Mouse (Mus musculus) MEL (cell line): ENCODE measurements around the gene Slc25a33. TPM values are rescaled to one million over a fixed set of nuclear protein-coding genes. Genes with fewer than 3 reads are reported as not detected.

Experiments
- DNase-seq: peaks from one replicate; pipeline ENCODE4 v3.0.0; 2011; ENCODE audit warnings: low read depth, low spot score
- H3K27ac ChIP-seq: 2 replicates; pipeline ENCODE4 v1.5.1; 2012; ENCODE audit warnings: low read depth, mild to moderate bottlenecking, control low read depth, low read length, moderate library complexity; ENCODE audit not compliant: control insufficient read depth
- H3K27me3 ChIP-seq, 2 experiments: fragments of 150-350 bp in 1 of 2; sonication (generic) in 1 of 2; 2 replicates each; pipeline ENCODE4 v1.6.1; 2012; ENCODE audit warnings: low read length in 2 of 2, mild to moderate bottlenecking in 2 of 2, improper control_type of control experiment in 1 of 2, moderate library complexity in 1 of 2; ENCODE audit not compliant: insufficient read depth in 2 of 2, control insufficient read depth in 1 of 2
- H3K36me3 ChIP-seq, 2 experiments: 2 replicates each; pipeline ENCODE4 v1.6.1; 2012 to 2014; ENCODE audit warnings: low read length in 2 of 2, improper control_type of control experiment in 1 of 2, inconsistent platforms in 1 of 2, mild to moderate bottlenecking in 1 of 2; ENCODE audit not compliant: insufficient read depth in 2 of 2, control insufficient read depth in 1 of 2
- H3K4me1 ChIP-seq, 2 experiments: fragments of 150-350 bp in 1 of 2; sonication (generic) in 1 of 2; 2 replicates each; pipeline ENCODE4 v1.6.1; 2012; ENCODE audit warnings: low read length in 2 of 2, improper control_type of control experiment in 1 of 2, mild to moderate bottlenecking in 1 of 2; ENCODE audit not compliant: insufficient read depth in 2 of 2, control insufficient read depth in 1 of 2
- H3K4me3 ChIP-seq, 2 experiments: fragments of 150-350 bp in 1 of 2; sonication (generic) in 1 of 2; 2 replicates each; pipeline ENCODE4 v1.5.1; 2012; ENCODE audit warnings: low read depth in 2 of 2, low read length in 2 of 2, mild to moderate bottlenecking in 2 of 2, moderate library complexity in 2 of 2, control low read depth in 1 of 2, improper control_type of control experiment in 1 of 2; ENCODE audit not compliant: control insufficient read depth in 1 of 2, insufficient read depth in 1 of 2
- H3K79me2 ChIP-seq: 2 replicates; pipeline ENCODE4 v1.6.1; 2012; ENCODE audit warnings: mild to moderate bottlenecking, low read length, moderate library complexity; ENCODE audit not compliant: control insufficient read depth, poor library complexity, insufficient read depth
- H3K9ac ChIP-seq: 2 replicates; pipeline ENCODE4 v1.6.1; 2012; ENCODE audit warnings: low read depth, mild to moderate bottlenecking, control low read depth, low read length, moderate library complexity; ENCODE audit not compliant: control insufficient read depth, poor library complexity, severe bottlenecking
- H3K9me3 ChIP-seq: fragments of 150-350 bp; sonication (generic); replicated peaks from 2 replicates; pipeline ENCODE4 v1.6.1; 2012; ENCODE audit warnings: mild to moderate bottlenecking, low read length, improper control_type of control experiment, moderate library complexity; ENCODE audit not compliant: insufficient read depth
- E2F4 ChIP-seq: IDR thresholded peaks from 2 replicates; pipeline ENCODE4 v1.6.1; 2011; ENCODE audit warnings: low read depth, low read length, improper control_type of control experiment, borderline replicate concordance
- GABPA ChIP-seq: IDR thresholded peaks from 2 replicates; pipeline ENCODE4 v1.6.1; 2012; ENCODE audit warnings: low read depth, mild to moderate bottlenecking, inconsistent platforms, low read length, improper control_type of control experiment, moderate library complexity
- GATA1 ChIP-seq: IDR thresholded peaks from 2 replicates; pipeline ENCODE4 v1.6.1; 2011; ENCODE audit warnings: low read depth, low read length, improper control_type of control experiment
- MAX ChIP-seq: IDR thresholded peaks from 2 replicates; pipeline ENCODE4 v1.6.1; 2011; ENCODE audit warnings: low read length, improper control_type of control experiment
- MEF2A ChIP-seq: IDR thresholded peaks from 2 replicates; pipeline ENCODE4 v1.6.1; 2014; ENCODE audit warnings: low read depth, mild to moderate bottlenecking, inconsistent platforms, low read length, improper control_type of control experiment; ENCODE audit not compliant: poor library complexity, insufficient replicate concordance, severe bottlenecking; ENCODE audit errors: extremely low read depth
- MYB ChIP-seq: IDR thresholded peaks from 2 replicates; pipeline ENCODE4 v1.6.1; 2011; ENCODE audit warnings: mild to moderate bottlenecking, low read depth, low read length, improper control_type of control experiment
- MYC ChIP-seq: IDR thresholded peaks from 2 replicates; pipeline ENCODE4 v1.6.1; 2011; ENCODE audit warnings: low read depth, mild to moderate bottlenecking, low read length, improper control_type of control experiment, moderate library complexity
- NRF1 ChIP-seq: IDR thresholded peaks from 2 replicates; pipeline ENCODE4 v1.6.1; 2014; ENCODE audit warnings: low read depth, mild to moderate bottlenecking, inconsistent platforms, low read length, improper control_type of control experiment, moderate library complexity; ENCODE audit not compliant: poor library complexity, insufficient read depth, severe bottlenecking
- POLR2A ChIP-seq, 2 experiments: IDR thresholded peaks; 2 replicates each; pipeline ENCODE4 v1.6.1; 2011 to 2012; ENCODE audit warnings: low read length in 2 of 2, mild to moderate bottlenecking in 2 of 2, control low read depth in 1 of 2, improper control_type of control experiment in 1 of 2, low read depth in 1 of 2, moderate library complexity in 1 of 2; ENCODE audit not compliant: control insufficient read depth in 1 of 2, insufficient read depth in 1 of 2, poor library complexity in 1 of 2
- POLR2AphosphoS5 ChIP-seq: IDR thresholded peaks from 2 replicates; pipeline ENCODE4 v1.6.1; 2012; ENCODE audit warnings: low read depth, borderline replicate concordance, mild to moderate bottlenecking, inconsistent platforms, low read length, moderate library complexity, mixed read lengths
- RAD21 ChIP-seq: IDR thresholded peaks from 2 replicates; pipeline ENCODE4 v1.6.1; 2011; ENCODE audit warnings: mild to moderate bottlenecking, low read depth, low read length, improper control_type of control experiment
- RCOR1 ChIP-seq: IDR thresholded peaks from 2 replicates; pipeline ENCODE4 v1.6.1; 2012; ENCODE audit warnings: low read depth, mild to moderate bottlenecking, inconsistent platforms, low read length, improper control_type of control experiment
- SIN3A ChIP-seq: IDR thresholded peaks from 2 replicates; pipeline ENCODE4 v1.6.1; 2012; ENCODE audit warnings: low read length, improper control_type of control experiment, inconsistent platforms
- TAL1 ChIP-seq: IDR thresholded peaks from 2 replicates; pipeline ENCODE4 v1.6.1; 2012; ENCODE audit warnings: mild to moderate bottlenecking, inconsistent platforms, low read length, moderate library complexity, mixed read lengths
- TBP ChIP-seq: IDR thresholded peaks from 2 replicates; pipeline ENCODE4 v1.8.0; 2011; ENCODE audit warnings: low read depth, low read length, improper control_type of control experiment
- UBTF ChIP-seq: IDR thresholded peaks from 2 replicates; pipeline ENCODE4 v1.6.1; 2012; ENCODE audit warnings: low read depth, mild to moderate bottlenecking, inconsistent platforms, low read length, improper control_type of control experiment, moderate library complexity, borderline replicate concordance; ENCODE audit not compliant: insufficient read depth
- USF1 ChIP-seq: IDR thresholded peaks from 2 replicates; pipeline ENCODE4 v1.6.1; 2014; ENCODE audit warnings: low read depth, mild to moderate bottlenecking, inconsistent platforms, low read length, improper control_type of control experiment, moderate library complexity
- ZC3H11A ChIP-seq: IDR thresholded peaks from 2 replicates; pipeline ENCODE4 v1.6.1; 2012; ENCODE audit warnings: low read depth, mild to moderate bottlenecking, inconsistent platforms, low read length, improper control_type of control experiment
- ZKSCAN1 ChIP-seq: IDR thresholded peaks from 2 replicates; pipeline ENCODE4 v1.6.1; 2012; ENCODE audit warnings: low read depth, mild to moderate bottlenecking, inconsistent platforms, low read length, improper control_type of control experiment, moderate library complexity
- polyA plus RNA-seq, 2 experiments: library from polyadenylated mRNA; stranded (reverse) in 1 of 2; unstranded in 1 of 2; fragments of >175 nt in 1 of 2; fragments of >200 nt in 1 of 2; gene quantifications; 2 replicates each; pipeline versions ENCODE4 v1.2.1 to v1.2.4; 2012; ENCODE audit warnings: low replicate concordance in 2 of 2, low read depth in 1 of 2; ENCODE audit not compliant: insufficient read length in 2 of 2, insufficient read depth in 1 of 2, missing spikeins in 1 of 2
- total RNA-seq: library from RNA; depleted of rRNA; stranded (reverse); fragments of 300-350 nt; gene quantifications from 2 replicates; pipeline ENCODE4 v1.2.3, GENCODE M21; 2012

The Slc25a33 gene
- total and polyA plus RNA-seq, 3 experiments, result 20.6 to 103 (median 24.8) TPM

DNA sequence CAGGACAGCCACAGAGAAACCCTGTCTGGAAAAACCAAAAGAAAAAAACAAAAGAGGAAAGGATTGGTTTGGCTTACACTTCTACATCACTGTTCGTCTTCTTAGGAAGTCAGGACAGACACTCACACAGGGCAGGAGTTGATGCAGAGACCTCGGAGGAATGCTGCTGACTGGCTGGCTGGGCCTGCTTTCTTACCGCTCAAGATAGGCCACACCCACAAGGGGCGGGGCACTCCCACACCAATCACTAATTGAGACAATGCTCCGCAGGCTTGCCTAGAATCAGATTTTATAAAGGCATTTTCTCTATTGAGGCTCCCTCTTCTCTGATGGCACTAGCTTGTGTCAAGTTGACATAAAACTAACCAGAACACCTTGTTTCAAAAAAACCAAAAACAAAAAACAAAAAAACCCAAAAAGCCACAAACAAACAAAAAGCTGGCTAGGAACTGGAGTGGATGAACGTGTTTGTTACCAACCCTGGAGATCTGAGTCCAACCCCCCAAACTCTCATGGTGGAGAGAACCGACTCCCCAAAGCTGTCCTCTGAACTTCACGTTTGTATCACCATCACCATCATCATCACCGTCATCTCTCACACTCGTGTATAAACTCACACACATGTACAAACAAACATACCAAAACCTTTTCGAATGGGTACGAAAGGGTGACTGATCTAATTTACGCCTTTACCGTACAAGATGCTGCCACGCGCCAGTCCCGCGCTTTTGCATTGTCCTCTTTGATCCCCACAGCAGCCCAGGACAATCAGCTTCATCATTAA, 72.5 kb downstream of the Slc25a33 start (continued):
- no peak for TF ChIP-seq TAL1
- TF ChIP-seq RAD21, result no peak
- TF ChIP-seq SIN3A, result no peak
- peak; percentile 9 to 90; a peak in 2 of 4 replicates for TF ChIP-seq POLR2A (IDR thresholded peaks at IDR 0.05; ENCODE audit: control insufficient read depth in 1 of 2, insufficient read depth in 1 of 2, low read depth in 1 of 2, low read length in 2 of 2, poor library complexity in 1 of 2)
- peak; percentile 93 for TF ChIP-seq TBP
- no peak for TF ChIP-seq ZKSCAN1
- no peak for TF ChIP-seq POLR2AphosphoS5
- no peak for TF ChIP-seq GATA1

GRCm38 (mm10) chr4:149699953-149700352, 74.1 kb downstream of the Slc25a33 start:
- Histone ChIP-seq H3K9ac (no peak overlapping the region), H3K4me3 (no peak overlapping the region), H3K36me3 (peaks cover 0 to 23% of the 10 kb centered on the region in 2 experiments; a peak in 2 of 4 replicates), H3K79me2 (peaks cover 29% of the 10 kb centered on the region), H3K27me3 (no peaks in the 10 kb centered on the region), H3K9me3 (no peaks in the 10 kb centered on the region), H3K4me1 (peaks cover 12 to 39% of the 10 kb centered on the region in 2 experiments), H3K27ac (no peak overlapping the region)
- no peak for TF ChIP-seq GATA1
- no peak for TF ChIP-seq TBP
- no peak for TF ChIP-seq MYC
- no peak for TF ChIP-seq MAX
- TF ChIP-seq UBTF, result no peak
- no peak for TF ChIP-seq E2F4
- no peak for TF ChIP-seq NRF1
- TF ChIP-seq ZKSCAN1, result no peak
- TF ChIP-seq GABPA, result no peak
- no peak for TF ChIP-seq USF1
- no peak for TF ChIP-seq ZC3H11A
- TF ChIP-seq MYB, result no peak
- TF ChIP-seq MEF2A, result no peak
- TF ChIP-seq POLR2AphosphoS5, result no peak
- TF ChIP-seq RCOR1, result no peak
- TF ChIP-seq TAL1, result no peak
- DNase-seq, result no peak
